Mouse (Mus musculus): ENCODE results near the gene Kpna4.

Gene Kpna4

GRCm38 (mm10) chr3:69126509-69127345 lies at the start of gene Kpna4:
Gene Kpna4 (minus strand): TSS chr3:69127113.
- peak; percentile 55; the same call in 1 of the 2 replicates for TF ChIP-seq GATA4 (IDR thresholded peaks at IDR 0.05; ENCODE audit: insufficient replicate concordance, low read length)

DNA sequence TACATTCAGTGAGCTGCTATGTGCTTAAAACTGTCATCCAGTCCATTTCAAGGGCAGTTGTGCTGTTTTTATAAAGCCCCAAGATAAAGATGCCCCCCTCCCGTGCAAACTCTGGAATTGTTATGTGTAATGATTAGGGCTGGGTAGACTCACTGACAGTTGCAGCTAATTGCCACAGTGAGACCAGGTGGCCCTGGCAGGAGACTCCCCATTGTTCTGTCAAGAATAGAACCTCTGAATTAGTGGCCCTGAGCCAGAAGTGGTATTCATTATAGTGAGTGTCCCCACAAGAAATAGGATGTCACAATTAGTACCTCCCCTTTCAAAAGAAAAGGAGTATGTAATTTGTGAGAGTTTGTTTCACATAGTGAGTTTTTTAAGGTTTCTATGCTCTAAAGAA lies 48.3 kb upstream of the Kpna4 start:
- no peak for TF ChIP-seq GATA4 (IDR thresholded peaks at IDR 0.05; ENCODE audit: insufficient replicate concordance, low read length)

- TF ChIP-seq GATA4 (IDR thresholded peaks at IDR 0.05; ENCODE audit: insufficient replicate concordance, low read length), result no peak
These were observed 44.2 kb upstream of the Kpna4 start for GRCm38 (mm10) chr3:69171123-69171522.

GRCm38 (mm10) chr3:69169796-69170195 lies 42.9 kb upstream of the Kpna4 start:
- TF ChIP-seq GATA4 (IDR thresholded peaks at IDR 0.05; ENCODE audit: insufficient replicate concordance, low read length), result no peak

DNA sequence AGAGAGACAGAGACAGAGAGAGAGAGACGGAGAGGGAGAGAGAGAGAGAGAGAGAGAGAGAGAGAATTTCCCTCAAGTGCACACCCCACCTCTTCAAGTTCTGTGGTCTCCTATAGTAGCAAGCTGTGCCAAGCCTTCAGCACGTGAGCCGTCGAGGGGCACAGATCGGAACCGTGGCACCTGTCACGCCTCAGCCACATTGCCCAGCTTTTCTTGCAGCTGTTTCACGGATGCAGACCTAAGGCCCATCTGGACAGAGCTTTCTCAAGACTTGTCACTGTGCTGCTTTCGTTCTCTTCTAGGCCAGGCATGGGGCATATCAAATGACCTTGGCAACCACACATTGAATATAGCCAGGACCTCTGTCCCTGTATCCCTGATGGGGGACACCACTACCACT lies 41.8 kb upstream of the Kpna4 start:
- no peak for TF ChIP-seq GATA4 (IDR thresholded peaks at IDR 0.05; ENCODE audit: insufficient replicate concordance, low read length)

- TF ChIP-seq GATA4 (IDR thresholded peaks at IDR 0.05; ENCODE audit: insufficient replicate concordance, low read length), result no peak
These were observed 36.1 kb upstream of the Kpna4 start for GRCm38 (mm10) chr3:69163057-69163456.

- TF ChIP-seq GATA4 (IDR thresholded peaks at IDR 0.05; ENCODE audit: insufficient replicate concordance, low read length), result no peak
These were observed 33.5 kb upstream of the Kpna4 start for GRCm38 (mm10) chr3:69160429-69160828.

GRCm38 (mm10) chr3:69159501-69159900 lies 32.6 kb upstream of the Kpna4 start:
- no peak for TF ChIP-seq GATA4 (IDR thresholded peaks at IDR 0.05; ENCODE audit: insufficient replicate concordance, low read length)

DNA sequence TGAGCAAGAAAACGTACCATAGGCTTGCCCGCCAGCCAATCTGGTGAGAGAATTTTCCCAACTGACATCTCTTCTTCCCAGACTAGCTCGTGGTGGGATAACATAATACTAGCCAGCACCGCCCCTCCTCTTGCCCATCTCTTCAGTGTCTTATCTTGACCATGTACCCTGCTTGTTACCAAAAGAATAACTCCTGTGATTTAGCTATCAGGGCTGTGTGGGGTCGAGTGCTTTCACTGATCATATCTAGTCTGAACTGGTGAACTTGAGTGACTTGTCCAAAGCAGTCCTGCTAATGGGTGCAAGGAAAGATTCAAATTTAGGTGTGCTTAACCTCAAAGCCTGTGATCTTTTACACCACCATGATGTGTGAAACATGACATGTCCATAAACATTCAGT lies 31.0 kb upstream of the Kpna4 start:
- TF ChIP-seq GATA4 (IDR thresholded peaks at IDR 0.05; ENCODE audit: insufficient replicate concordance, low read length), result no peak

DNA sequence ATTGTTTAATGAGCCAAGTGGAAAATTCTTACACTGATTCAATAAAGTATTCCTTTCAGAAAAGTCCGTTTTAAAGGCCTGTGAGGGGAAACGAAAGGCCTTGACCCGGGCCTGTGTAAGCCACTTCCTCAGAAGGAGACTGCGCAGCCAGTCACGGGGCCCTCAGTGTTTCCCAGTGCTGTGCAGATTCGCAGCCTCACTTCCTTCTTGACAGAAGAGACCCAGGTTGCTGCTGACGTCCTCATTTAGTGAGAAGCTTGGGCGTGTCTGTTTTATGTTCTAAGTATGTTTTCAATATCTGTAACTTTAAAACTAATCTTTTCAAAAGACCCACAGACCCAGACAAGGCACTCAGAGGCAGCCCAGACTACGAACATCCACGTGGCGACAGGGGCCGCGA lies 29.6 kb upstream of the Kpna4 start:
- TF ChIP-seq GATA4 (IDR thresholded peaks at IDR 0.05; ENCODE audit: insufficient replicate concordance, low read length), result no peak

- no peak for TF ChIP-seq GATA4 (IDR thresholded peaks at IDR 0.05; ENCODE audit: insufficient replicate concordance, low read length)
These were observed 27.8 kb upstream of the Kpna4 start for GRCm38 (mm10) chr3:69154691-69155090.

- TF ChIP-seq GATA4 (IDR thresholded peaks at IDR 0.05; ENCODE audit: insufficient replicate concordance, low read length), result no peak
These were observed 24.0 kb upstream of the Kpna4 start for GRCm38 (mm10) chr3:69150921-69151320.

- no peak for TF ChIP-seq GATA4 (IDR thresholded peaks at IDR 0.05; ENCODE audit: insufficient replicate concordance, low read length)
These were observed 15.6 kb upstream of the Kpna4 start for GRCm38 (mm10) chr3:69142372-69142994.

DNA sequence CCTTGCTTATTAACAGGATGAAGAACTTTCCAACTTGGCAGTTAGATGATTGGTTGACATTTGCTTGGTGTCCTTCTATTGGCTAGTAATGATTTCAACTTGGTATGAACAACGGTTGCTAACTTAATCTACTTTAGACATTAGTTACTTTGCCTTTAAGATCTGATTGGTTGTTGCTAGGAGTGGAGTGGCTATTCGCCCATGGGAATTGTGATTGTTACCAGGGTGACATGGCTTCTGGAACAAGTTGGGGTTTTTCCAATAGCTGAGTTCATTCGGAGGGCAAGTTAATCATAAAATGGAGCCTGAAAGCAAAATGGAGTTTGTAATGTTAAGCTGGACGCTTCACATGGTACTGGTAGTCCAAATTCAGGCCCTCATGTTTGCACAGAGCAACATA lies 13.9 kb upstream of the Kpna4 start:
- peak; percentile 15; the same call in 1 of the 2 replicates for TF ChIP-seq GATA4 (IDR thresholded peaks at IDR 0.05; ENCODE audit: insufficient replicate concordance, low read length)

DNA sequence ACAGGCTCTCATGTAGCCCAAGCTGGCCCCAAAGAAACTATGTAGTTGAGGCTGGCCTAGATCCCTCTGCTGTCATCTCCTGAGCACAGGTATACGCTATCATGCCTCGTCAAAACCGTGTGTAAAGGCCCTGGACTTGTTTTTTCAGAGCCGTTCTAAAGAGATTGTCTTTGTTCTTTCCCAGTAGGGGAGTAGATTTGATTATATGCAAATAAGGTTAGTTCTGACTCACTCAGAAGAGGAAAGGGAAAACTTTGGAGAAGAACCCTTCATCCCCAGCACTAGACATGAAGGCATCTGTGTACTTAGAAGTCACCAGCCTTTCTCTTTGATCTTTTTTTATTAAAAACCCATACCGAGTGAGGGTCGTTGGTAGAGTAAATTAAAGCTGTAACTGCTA lies 9.1 kb upstream of the Kpna4 start:
- no peak for TF ChIP-seq GATA4 (IDR thresholded peaks at IDR 0.05; ENCODE audit: insufficient replicate concordance, low read length)

DNA sequence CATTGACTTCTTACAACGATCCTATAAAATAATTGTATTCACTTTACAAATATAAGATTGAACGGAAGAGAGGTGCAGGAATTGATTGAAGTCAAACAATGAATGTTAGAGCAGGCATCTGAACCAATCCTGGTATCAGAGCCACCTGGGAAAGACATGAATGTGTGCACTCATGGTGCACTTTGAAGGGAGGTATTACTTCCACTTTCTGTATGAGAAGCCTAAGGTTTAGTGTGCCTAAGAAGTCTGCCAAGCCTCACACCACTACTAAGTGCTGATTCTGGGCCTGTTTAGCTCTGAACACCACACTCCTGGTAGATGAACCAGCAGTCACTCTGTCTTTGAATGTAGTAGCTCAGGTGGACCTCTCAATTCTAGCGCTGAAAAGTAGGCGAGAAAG lies 4.1 kb upstream of the Kpna4 start:
- no peak for TF ChIP-seq GATA4 (IDR thresholded peaks at IDR 0.05; ENCODE audit: insufficient replicate concordance, low read length)
